Mouse (Mus musculus): ENCODE results near the gene Tdgf1.
A peak's percentile ranks its signal among the peaks of the same experiment; 100 is the strongest.

Gene Tdgf1

DNA sequence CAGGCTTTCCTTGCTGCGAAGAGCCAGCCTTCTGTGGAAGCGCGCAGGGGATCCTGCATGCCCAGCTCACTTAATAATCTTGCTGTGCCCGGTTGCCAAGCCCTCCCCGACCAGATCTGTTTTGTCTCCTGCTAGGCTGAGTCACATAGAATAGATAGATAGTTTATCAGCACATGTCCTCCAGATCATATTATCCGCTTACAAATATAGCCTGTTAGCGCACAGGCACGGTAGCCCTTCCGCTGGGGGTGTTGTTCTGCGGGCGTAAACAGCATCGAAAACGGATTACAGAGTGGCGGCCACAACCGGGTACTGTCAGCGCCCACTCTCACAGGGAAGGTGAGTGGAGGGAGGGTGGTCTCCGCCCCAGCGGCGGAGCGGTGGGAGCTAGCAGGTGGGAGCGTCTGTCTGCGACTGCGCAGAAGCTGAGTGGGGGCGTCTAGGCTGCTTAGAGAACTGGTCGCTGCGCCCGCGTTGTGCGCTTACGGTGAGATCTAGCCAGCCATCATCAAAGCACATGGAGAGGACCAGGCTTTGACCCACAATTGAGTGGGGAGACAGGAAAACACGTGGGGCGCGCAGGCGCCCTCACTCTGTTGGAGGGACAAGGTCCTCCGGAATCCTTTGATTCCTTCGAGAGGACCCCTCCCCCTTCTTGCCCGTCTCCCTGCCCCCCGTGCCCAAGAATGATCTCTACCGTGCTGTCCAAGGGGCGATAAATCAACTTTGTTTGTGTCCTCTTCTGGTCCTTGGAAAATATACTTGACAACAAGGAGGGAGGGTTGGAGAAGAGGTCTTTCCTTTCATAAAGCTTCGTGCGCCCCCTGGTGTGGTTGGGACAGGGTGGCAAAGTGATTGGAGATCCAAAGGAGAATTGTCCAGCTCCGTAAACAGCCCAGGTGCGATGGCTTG, 7.8 kb upstream of the Tdgf1 start:
- DNase-seq (ENCODE audit: low spot score) = no peak

DNA sequence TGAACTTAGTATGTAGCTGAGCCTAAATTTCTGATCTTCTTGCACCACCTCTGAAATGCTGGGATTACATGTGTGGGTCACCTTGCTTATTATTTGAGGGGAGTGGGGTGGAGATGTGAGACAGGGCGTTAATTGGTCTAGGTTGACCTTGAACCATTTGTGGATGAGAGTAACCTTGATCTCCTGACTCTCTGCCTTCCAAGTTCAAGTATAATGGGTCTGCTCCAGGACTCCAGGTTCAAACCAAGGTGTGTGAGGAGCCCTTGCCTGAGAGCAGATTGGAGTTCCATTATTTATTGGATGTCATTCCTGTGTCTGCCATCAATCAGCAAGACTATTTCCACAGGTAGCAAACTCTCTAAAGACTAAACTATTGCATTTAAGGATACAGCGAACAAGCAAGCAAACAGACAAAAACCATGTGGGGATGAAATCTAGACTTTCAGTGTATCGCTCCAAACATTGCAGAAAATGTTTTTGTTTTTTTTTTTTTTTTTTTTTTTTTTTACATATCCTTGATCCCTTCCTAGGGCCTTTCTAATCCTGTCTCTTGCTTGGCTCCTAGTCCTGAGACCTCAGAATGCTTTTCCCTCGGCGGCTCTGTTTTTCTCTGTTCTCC, 7.1 kb upstream of the Tdgf1 start:
- no peak for DNase-seq (ENCODE audit: low spot score)

DNA sequence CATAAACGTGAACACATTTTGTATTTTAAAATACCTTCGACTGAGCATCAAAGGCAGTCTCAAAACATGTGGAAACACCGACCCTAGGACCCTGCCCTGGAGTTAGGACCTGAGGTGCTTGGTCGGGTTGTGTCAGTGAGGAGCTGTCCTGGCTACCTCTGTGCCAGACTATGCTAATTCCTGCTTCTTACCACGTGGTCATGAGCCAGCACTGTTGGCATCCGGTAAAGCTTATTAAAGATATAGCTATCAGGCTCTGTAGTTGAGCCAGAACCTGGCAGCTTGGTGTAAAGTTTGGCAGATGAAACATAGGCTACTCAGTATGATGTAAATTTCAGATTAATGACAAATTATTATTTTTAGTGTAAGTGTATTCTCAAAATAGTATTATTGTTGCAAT, 6.4 kb upstream of the Tdgf1 start:
- DNase-seq (ENCODE audit: low spot score) = no peak

DNA sequence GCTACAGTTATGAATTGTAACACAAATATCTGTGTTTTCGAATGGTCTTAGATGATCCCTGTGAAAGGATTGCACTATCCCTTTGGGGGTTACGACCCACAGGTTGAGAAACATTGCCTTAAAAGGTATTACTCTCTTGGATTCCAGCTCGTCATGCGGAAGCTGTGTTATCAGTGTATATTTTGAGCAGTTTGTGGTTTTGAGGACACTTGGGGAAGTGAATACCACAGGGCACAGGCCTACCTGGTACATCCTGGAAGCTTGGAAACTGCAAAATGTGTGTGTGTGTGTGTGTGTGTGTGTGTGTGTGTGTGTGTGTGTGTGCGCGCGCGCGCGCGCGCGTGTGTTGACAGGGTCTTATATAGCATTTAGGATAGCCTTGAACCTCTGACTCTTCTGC, 5.9 kb upstream of the Tdgf1 start:
- DNase-seq (ENCODE audit: low spot score) = no peak

DNA sequence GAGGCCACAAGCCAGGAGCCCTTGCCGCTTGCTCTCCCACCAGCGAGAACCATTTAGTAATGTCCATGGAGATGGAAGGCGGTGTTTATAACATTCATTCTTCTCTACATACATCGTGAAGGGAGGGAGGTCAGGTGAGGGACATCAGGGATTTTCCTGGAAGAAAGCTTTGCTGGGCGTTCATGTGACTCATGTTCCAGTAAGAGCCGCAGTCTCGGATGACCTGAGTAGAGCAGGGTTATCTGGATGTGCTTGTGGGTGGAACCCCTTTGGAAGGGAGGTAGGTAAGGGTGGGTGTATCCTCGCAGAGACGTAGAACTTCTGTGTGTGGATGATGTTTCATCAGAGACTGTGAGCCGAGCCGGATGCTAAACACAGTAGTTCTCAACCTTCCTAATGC, 5.4 kb upstream of the Tdgf1 start, which contains the start of gene Lrrc2:
TSS of gene Lrrc2 (plus strand) at position 149 of the 400 bp plus-strand sequence.
- no peak for DNase-seq (ENCODE audit: low spot score)

DNA sequence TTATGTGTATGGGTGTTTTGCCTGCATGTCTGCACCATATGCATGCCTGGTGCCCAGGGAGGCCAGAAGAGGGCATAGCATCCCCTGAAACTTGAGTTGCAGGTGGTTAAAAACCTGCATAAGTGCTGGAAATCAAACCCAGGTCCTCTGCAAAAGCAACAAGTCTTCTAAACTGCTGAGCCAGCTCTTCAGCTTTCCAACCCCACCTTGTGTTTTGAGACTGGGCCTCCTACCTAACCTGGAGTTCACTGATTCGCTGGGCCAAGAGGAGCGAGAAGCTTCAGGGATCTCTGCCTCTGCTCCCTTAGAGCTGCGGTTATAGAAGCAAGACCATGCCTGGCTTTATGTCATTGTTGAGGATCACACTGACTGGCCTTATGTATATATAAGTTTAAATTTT, 4.2 kb upstream of the Tdgf1 start:
- no peak for DNase-seq (ENCODE audit: low spot score)

DNA sequence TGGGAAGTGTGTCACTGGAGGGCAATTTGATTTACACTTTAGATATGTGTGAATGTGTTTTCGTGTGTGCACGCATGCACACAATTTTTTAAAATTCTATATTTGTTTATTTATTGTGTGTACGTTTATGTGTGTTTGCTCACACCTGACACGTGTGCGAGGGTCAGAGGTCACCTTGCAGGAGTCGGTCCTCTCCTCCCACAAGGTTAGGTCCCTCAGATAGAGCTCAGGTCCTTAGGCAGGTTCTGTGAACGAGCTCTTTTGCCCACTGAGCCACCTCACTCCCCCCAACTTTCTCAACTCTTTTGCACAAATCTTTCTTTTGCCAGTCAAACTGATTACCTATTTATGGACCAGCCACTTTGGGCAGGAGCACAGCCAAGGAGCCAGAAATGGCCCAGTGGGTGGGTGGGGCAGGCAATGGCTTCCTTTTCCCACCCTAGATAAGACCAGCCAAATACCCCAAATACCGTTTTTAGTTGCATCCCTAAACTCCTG, 2.9 kb upstream of the Tdgf1 start:
- no peak for DNase-seq (ENCODE audit: low spot score)

DNA sequence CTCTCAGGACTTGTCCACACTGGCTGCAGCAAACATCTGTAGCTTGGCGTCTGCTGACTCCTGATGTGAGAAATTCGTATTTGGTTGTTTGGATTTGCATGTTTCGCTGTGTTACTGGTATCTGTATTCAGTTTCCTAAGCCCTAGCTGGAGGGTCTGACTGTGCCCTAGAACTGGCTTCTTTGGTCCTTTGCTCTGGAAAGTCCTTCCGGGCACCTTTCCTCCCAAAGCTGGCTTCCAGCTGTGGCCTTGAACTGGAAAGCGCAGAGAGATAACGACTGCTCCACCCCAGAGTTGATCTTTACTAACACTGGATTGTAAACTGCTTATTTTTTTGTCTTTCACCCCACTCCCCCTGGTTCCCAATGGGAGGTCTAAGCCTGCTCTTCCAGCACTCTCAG, 1.9 kb upstream of the Tdgf1 start:
- DNase-seq (ENCODE audit: low spot score) = no peak

DNA sequence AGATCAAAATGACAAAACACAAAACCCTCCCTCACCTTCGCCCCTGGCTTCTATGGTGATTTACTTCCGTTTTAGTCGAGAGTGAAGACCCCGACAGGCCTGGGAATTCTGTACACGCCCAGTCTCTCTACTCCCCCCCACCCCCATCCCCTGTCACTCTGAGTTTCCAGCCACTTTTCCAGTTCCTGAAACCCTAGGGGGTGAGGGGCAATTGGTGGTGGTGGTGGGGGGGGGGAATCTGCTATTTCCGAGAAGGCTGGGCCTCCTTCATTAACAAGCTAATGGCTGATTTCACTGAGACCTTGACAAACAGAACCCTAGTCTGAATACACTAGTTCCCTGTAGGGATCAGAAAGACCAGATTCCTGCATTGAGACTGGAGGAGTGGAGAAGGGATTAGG, 1.3 kb upstream of the Tdgf1 start:
- no peak for DNase-seq (ENCODE audit: low spot score)

DNA sequence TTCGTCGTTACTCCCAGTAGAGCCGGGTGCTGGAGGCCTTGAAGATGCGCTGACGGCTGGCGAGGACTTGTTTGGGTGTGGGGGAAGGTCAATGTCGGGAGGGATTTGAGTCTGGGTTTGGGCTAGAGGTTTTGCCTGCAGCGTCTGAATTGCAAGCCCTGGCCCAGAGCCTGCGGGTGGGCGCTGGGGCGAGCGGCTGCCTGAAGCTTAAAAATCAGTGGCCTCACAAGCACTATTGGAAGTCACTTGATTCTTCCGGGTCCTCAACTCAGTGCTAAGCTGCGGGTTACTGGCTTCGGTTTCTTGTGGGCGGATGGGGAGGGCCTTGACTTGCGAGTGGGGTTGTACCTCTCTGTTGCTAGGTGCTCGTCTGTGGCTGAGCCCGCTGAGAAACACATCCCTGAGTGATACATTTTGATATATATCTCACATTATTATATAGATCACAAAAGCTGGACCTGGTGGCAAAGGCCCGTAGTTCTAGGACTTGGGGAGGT, 638 bp upstream of the Tdgf1 start:
- no peak for DNase-seq (ENCODE audit: low spot score)

DNA sequence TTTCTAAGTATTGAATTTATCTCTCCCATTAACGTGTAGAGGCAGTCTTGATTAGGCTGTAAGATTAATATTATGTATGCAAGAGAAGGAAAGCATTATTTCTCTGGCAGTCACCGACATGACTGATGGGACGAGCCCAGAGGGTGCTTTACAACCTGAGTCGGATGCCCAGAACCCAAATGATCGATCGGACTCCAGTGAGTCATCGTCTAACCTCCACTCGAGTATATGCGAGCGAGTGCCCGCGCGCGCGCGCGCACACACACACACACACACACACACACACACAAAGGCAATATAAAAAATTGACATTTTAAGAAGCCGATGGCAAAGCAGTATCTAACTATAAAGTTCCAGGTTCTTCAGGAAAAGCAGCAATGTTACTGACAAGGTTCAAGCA, 615 bp downstream of the Tdgf1 start:
- no peak for DNase-seq (ENCODE audit: low spot score)

DNA sequence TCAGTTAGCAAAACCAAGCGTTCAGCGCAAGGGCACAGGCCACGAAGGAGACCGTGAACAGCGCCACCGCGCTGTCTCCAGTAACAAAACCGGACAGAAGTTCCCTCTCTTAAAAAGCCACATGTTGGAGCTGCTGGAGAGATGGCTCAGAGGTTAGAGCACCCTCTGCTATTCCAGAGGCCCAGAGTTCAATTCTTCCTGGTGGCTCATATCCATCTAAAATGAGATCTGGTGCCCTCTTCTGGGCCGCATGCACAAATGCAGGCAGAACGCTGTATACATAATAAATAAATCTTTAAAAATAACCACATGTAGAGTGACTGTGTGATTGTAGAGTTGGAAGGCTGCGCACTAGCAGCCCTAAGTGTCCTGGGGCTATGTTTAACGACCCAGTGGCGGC, 1.7 kb downstream of the Tdgf1 start:
- no peak for DNase-seq (ENCODE audit: low spot score)

DNA sequence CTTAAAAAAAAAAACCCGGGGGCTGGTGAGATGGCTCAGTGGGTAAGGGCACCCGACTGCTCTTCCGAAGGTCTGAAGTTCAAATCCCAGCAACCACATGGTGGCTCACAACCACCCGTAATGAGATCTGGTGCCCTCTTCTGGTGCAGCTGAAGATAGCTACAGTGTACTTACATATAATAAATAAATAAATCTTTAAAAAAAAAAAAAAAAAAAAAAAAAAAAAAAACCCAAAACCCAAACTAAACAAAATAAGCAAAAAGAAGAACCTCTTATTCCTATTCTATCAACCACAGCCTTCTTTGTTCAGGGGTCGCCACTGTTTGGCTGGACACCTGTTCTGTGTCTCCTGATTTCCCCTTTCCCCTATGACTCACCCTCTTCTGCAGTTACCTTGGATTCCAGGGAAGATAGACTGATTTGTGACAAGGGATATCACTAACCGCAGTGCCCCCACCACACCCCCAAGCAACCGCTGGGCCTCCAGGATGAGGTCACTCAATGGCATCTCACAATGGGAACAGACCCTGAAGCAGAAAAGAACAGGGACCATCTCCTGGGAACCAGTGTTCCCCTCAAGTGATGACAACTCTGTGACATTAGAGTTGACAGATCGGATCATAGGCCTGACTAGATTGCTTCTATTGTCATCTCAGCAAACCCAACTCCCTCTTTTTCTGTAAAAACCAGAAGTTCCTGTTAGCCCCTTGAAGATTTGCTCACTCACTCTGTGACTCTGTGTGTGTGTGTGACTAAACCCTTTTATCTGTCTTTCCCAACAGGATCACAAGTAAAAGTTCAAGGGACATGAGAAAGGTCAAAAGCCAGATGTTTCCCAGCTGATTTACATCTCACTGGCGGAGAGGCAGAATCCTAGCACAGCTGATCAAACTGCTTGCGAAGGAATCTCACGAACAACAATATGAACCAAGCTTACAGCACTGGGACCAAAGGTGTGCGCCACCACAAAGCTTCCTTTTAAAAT, 8.2 kb downstream of the Tdgf1 start:
- DNase-seq (ENCODE audit: low spot score) = no peak

DNA sequence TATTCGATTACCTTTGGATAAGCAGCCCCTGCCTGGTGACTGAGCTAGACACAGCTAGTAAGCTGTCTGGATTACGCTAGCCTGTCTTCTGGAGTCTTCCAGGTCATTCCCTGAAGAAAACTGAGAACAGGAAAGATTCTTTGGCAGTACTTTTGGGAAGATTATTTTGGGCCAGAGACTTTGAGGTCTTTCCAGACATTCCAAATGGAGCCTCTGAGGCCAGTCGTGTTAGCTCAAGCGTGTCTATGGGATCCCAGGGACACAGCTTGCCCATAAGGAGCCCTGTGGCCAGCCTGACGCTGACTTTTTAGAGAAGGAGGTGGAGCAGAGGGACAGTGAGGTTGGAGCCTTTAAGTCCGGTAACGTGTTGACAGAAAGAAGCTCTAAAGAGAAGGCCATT, 10.0 kb downstream of the Tdgf1 start:
- DNase-seq (ENCODE audit: low spot score) = no peak

DNA sequence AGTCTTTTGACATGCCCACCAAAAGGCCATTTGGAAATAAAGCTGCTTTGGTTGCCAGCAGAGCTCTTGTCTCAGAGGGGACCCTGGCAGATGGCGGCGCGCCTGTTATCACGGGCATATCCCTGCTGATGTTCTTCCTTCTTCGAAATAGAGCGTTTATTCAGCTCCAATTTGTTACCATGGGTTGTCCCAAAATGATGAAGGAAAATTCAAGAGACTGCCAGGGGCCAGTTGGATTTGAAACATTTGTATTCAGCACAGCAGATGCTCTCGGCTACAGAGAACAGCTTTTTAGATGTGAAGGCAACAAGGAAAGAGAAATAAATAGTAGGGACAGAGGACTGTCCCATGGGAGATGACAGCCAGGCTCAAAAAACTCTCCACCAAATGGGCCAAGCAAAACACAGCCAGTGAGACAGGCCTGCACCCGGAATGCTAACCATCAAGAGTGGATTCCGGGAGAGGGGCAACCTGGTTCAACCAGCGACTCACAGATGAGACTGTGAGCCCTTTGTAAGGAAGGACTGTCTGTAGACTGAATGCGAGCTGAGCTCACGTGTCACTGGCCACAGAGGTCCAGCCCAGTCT, 12.0 kb downstream of the Tdgf1 start:
- no peak for DNase-seq (ENCODE audit: low spot score)

DNA sequence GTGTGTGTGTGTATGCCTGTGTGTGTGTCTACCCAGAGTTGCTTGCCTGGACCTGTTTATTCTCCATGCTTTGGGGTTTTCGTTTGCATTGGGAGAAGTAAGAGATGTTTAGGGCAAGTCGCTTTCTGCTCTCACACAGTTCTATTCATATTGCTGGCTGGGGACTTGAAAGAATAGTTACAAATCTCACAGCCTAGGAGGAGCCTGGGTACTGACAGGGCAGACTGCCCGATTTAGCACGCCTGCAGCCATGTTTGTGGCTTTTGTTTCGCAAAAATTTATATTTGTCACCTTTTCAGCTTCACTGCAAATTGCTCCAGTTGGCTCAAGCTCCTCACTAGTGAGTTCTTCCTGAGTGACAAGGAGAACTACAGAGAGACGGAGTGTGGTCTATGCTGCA, 14.4 kb downstream of the Tdgf1 start:
- DNase-seq (ENCODE audit: low spot score) = no peak

DNA sequence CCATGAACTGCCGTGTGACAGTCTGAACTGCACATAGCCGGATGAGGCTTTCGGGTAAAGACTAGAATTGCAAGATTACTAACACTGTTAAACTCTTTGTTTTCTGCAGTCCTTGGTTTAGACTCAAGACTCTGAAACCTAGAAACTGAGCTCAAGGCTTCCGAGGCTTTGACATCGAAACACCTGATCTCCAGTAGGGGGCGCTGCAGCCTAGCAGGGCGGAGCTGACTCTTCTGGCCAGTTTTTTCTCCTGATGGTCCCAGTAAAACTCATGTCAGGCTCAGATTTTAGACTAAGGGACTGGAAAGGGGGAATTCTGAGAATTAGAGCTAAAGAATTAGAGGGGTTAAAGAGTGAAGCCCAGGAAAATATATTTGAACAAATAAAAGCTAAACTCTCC, 23.2 kb downstream of the Tdgf1 start:
- DNase-seq (ENCODE audit: low spot score) = peak; percentile 25

DNA sequence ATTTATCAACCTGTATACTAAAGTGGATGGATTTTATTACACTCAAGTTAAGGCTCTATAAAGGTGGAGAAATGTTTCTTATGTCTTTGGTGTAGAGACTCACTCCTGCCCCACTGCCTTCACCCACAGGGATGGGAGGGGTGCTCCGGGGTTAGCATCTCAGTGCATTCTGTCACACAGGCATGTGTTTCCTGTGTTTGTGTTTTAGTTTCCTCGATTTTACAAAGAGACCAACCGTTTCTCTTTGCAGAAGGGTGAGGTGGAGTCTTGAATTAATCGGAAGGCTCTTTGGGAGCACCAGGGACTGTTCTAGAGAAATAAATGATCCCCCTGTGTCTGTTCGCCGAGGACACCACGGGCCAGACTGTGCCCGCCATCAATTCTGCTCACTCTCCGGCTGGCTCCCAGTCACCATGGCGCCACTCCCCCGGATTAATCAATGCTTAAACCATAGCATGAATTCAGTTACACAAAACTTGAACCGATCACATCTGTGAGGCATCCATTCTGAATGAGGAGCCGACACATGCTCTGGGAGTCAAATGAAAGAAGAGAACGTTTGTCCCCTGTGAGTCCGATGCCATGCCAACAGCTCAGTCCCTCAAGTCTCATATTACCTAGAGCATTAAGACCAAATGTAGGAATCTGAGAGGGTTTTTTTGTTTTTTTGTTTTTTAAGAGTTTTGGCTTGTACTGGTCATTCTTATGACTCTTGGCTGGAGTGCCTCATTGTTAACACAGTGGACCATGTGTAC, 25.1 kb downstream of the Tdgf1 start:
- no peak for DNase-seq (ENCODE audit: low spot score)

DNA sequence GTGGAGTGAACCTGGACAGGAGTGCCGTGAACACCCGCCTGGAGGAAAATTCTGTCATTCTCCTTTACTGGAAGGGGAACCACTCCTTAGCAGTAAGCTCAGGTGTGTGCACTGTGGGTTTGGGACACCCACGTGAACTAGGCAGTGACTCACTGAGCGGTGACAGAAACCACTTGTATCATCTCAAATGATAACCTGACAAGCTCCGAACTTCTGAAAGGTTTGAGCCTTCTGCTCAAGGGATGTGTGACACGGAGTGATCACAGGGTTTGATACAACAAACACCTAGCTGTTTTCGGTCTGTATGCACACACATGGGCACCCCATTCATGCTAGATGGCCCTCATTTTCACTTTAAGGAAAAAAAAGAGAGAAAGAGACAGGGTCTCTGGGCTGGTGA, 29.2 kb downstream of the Tdgf1 start, which contains the start of gene Fam240a:
TSS of gene Fam240a (minus strand) at position 76 of the 400 bp plus-strand sequence.
- no peak for DNase-seq (ENCODE audit: low spot score)

DNA sequence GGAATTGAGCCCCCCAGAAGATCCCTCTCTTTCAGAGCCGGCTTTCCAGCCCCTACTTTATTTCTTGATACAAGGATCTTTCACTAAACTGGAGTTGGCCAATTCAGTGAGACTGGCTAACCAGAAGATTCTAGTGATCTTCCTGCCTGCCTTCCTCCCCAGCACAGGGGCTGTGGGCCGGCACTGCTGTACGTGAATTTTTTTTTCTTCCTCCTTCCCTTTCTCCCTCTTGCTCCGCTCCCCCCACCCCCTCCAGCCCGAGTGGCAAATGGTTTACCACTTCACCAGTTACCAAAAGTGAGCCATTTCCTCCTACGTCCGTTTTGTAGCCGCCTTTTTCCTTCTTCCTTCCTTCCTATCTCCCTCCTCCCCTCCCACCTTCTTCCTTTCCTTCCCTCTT, 30.5 kb downstream of the Tdgf1 start:
- no peak for DNase-seq (ENCODE audit: low spot score)

All from urinary bladder, postnatal 10 days (tissue).